Mouse (Mus musculus): Measurements from ENCODE around the gene Chpt1. TPM values are rescaled to one million over a fixed set of nuclear protein-coding genes. Genes with fewer than 3 reads are reported as not detected.
A peak's percentile ranks its signal among the peaks of the same experiment; 100 is the strongest.

Chpt1 gene
- polyA plus RNA-seq, 1 experiment from 2014 or later: 8.5 TPM

- no peaks in the 10 kb centered on the region for H3K27me3 ChIP-seq (ENCODE audit: control insufficient read depth, insufficient read depth, low read length)
- H3K4me2 ChIP-seq (ENCODE audit: low read length): no peak overlapping the region
- DNase-seq (peak; percentile 91), ATAC-seq (ENCODE audit: low FRiP score, low TSS enrichment) (peak; percentile 81; the same call in 1 of the 2 replicates)
- H3K4me1 ChIP-seq (ENCODE audit: control insufficient read depth, insufficient read depth, low read length): no peaks in the 10 kb centered on the region
- H3K4me3 ChIP-seq (replicated peaks; ENCODE audit: low read depth, low read length): no peak overlapping the region
- H3K36me3 ChIP-seq (ENCODE audit: control insufficient read depth, insufficient read depth, low read length): peaks cover 53% of the 10 kb centered on the region
- 98% methylated on average over 2 of the region's 2 CpGs for WGBS
- no peak overlapping the region for H3K9ac ChIP-seq (replicated peaks; ENCODE audit: low read length)
- no peak overlapping the region for H3K27ac ChIP-seq (replicated peaks; ENCODE audit: low read depth, low read length)
- no peaks in the 10 kb centered on the region for H3K9me3 ChIP-seq (ENCODE audit: control insufficient read depth, low read length)
These were observed 77.6 kb downstream of the Chpt1 start for GRCm38 (mm10) chr10:88426158-88426816.

GRCm38 (mm10) chr10:88420655-88421435, 83.0 kb downstream of the Chpt1 start:
- no peaks in the 10 kb centered on the region for H3K9me3 ChIP-seq (ENCODE audit: control insufficient read depth, low read length)
- no peaks in the 10 kb centered on the region for H3K27me3 ChIP-seq (ENCODE audit: control insufficient read depth, insufficient read depth, low read length)
- no peak overlapping the region for H3K9ac ChIP-seq (replicated peaks; ENCODE audit: low read length)
- no peak overlapping the region for H3K27ac ChIP-seq (replicated peaks; ENCODE audit: low read depth, low read length)
- DNase-seq: no peak
- no peak overlapping the region for H3K4me2 ChIP-seq (ENCODE audit: low read length)
- no peak overlapping the region for H3K4me3 ChIP-seq (replicated peaks; ENCODE audit: low read depth, low read length)
- 96% methylated on average over 19 of the region's 19 CpGs for WGBS
- peaks cover 34% of the 10 kb centered on the region for H3K36me3 ChIP-seq (ENCODE audit: control insufficient read depth, insufficient read depth, low read length)
- ATAC-seq (ENCODE audit: low FRiP score, low TSS enrichment): no peak
- H3K4me1 ChIP-seq (ENCODE audit: control insufficient read depth, insufficient read depth, low read length): no peaks in the 10 kb centered on the region

GRCm38 (mm10) chr10:88420141-88420541, 83.7 kb downstream of the Chpt1 start:
- H3K9ac ChIP-seq (replicated peaks; ENCODE audit: low read length): no peak overlapping the region
- no peak for DNase-seq
- H3K27me3 ChIP-seq (ENCODE audit: control insufficient read depth, insufficient read depth, low read length): no peaks in the 10 kb centered on the region
- H3K36me3 ChIP-seq (ENCODE audit: control insufficient read depth, insufficient read depth, low read length): peaks cover 40% of the 10 kb centered on the region
- no peak overlapping the region for H3K27ac ChIP-seq (replicated peaks; ENCODE audit: low read depth, low read length)
- no peak for ATAC-seq (ENCODE audit: low FRiP score, low TSS enrichment)
- H3K4me2 ChIP-seq (ENCODE audit: low read length): no peak overlapping the region
- H3K4me3 ChIP-seq (replicated peaks; ENCODE audit: low read depth, low read length): no peak overlapping the region
- no peaks in the 10 kb centered on the region for H3K9me3 ChIP-seq (ENCODE audit: control insufficient read depth, low read length)
- WGBS: 84% methylated on average over 11 of the region's 11 CpGs
- H3K4me1 ChIP-seq (ENCODE audit: control insufficient read depth, insufficient read depth, low read length): no peaks in the 10 kb centered on the region

GRCm38 (mm10) chr10:88417686-88418085, 86.2 kb downstream of the Chpt1 start:
- no peak overlapping the region for H3K9ac ChIP-seq (replicated peaks; ENCODE audit: low read length)
- 91% methylated on average over 5 of the region's 5 CpGs for WGBS
- no peak overlapping the region for H3K4me2 ChIP-seq (ENCODE audit: low read length)

GRCm38 (mm10) chr10:88412290-88412995, 91.4 kb downstream of the Chpt1 start:
- no peak for ATAC-seq (ENCODE audit: low FRiP score, low TSS enrichment)
- Histone ChIP-seq H3K9ac (replicated peaks; ENCODE audit: low read length) (no peak overlapping the region), H3K4me3 (replicated peaks; ENCODE audit: low read depth, low read length) (no peak overlapping the region), H3K36me3 (ENCODE audit: control insufficient read depth, insufficient read depth, low read length) (peaks cover 11% of the 10 kb centered on the region), H3K27ac (replicated peaks; ENCODE audit: low read depth, low read length) (no peak overlapping the region), H3K9me3 (ENCODE audit: control insufficient read depth, low read length) (no peaks in the 10 kb centered on the region), H3K4me2 (ENCODE audit: low read length) (no peak overlapping the region), H3K4me1 (ENCODE audit: control insufficient read depth, insufficient read depth, low read length) (no peaks in the 10 kb centered on the region), H3K27me3 (ENCODE audit: control insufficient read depth, insufficient read depth, low read length) (no peaks in the 10 kb centered on the region)
- WGBS: 74% methylated on average over 17 of the region's 17 CpGs
- DNase-seq: peak; percentile 6

More at GRCm38 (mm10) chr10:88417686-88418085, 86.2 kb downstream of the Chpt1 start:
- H3K9me3 ChIP-seq (ENCODE audit: control insufficient read depth, low read length): no peaks in the 10 kb centered on the region
- no peaks in the 10 kb centered on the region for H3K4me1 ChIP-seq (ENCODE audit: control insufficient read depth, insufficient read depth, low read length)
- H3K36me3 ChIP-seq (ENCODE audit: control insufficient read depth, insufficient read depth, low read length): peaks cover 38% of the 10 kb centered on the region
- ATAC-seq (ENCODE audit: low FRiP score, low TSS enrichment) (no peak), DNase-seq (no peak)
- no peak overlapping the region for H3K27ac ChIP-seq (replicated peaks; ENCODE audit: low read depth, low read length)
- H3K27me3 ChIP-seq (ENCODE audit: control insufficient read depth, insufficient read depth, low read length): no peaks in the 10 kb centered on the region
- no peak overlapping the region for H3K4me3 ChIP-seq (replicated peaks; ENCODE audit: low read depth, low read length)

- H3K4me1 ChIP-seq (ENCODE audit: control insufficient read depth, insufficient read depth, low read length): no peaks in the 10 kb centered on the region
- H3K9ac ChIP-seq (replicated peaks; ENCODE audit: low read length): no peak overlapping the region
- 69% methylated on average over 2 of the region's 2 CpGs for WGBS
- H3K4me3 ChIP-seq (replicated peaks; ENCODE audit: low read depth, low read length): no peak overlapping the region
- no peak for DNase-seq
- no peaks in the 10 kb centered on the region for H3K27me3 ChIP-seq (ENCODE audit: control insufficient read depth, insufficient read depth, low read length)
- no peak for ATAC-seq (ENCODE audit: low FRiP score, low TSS enrichment)
- H3K27ac ChIP-seq (replicated peaks; ENCODE audit: low read depth, low read length): no peak overlapping the region
- H3K9me3 ChIP-seq (ENCODE audit: control insufficient read depth, low read length): no peaks in the 10 kb centered on the region
- peaks cover under 1% of the 10 kb centered on the region for H3K36me3 ChIP-seq (ENCODE audit: control insufficient read depth, insufficient read depth, low read length)
- H3K4me2 ChIP-seq (ENCODE audit: low read length): no peak overlapping the region
These were observed 94.1 kb downstream of the Chpt1 start for GRCm38 (mm10) chr10:88409751-88410150.

GRCm38 (mm10) chr10:88407875-88408631, 95.8 kb downstream of the Chpt1 start:
- Histone ChIP-seq H3K36me3 (ENCODE audit: control insufficient read depth, insufficient read depth, low read length) (no peaks in the 10 kb centered on the region; the same call in 1 of the 2 replicates), H3K4me3 (replicated peaks; ENCODE audit: low read depth, low read length) (no peak overlapping the region), H3K9ac (replicated peaks; ENCODE audit: low read length) (no peak overlapping the region), H3K4me1 (ENCODE audit: control insufficient read depth, insufficient read depth, low read length) (no peaks in the 10 kb centered on the region), H3K9me3 (ENCODE audit: control insufficient read depth, low read length) (no peaks in the 10 kb centered on the region), H3K27me3 (ENCODE audit: control insufficient read depth, insufficient read depth, low read length) (no peaks in the 10 kb centered on the region), H3K27ac (replicated peaks; ENCODE audit: low read depth, low read length) (no peak overlapping the region), H3K4me2 (ENCODE audit: low read length) (no peak overlapping the region)
- WGBS: 92% methylated on average over 12 of the region's 12 CpGs
- ATAC-seq (ENCODE audit: low FRiP score, low TSS enrichment): no peak
- no peak for DNase-seq

GRCm38 (mm10) chr10:88405812-88406211, 98.1 kb downstream of the Chpt1 start:
- H3K27ac ChIP-seq (replicated peaks; ENCODE audit: low read depth, low read length): no peak overlapping the region
- no peak overlapping the region for H3K4me3 ChIP-seq (replicated peaks; ENCODE audit: low read depth, low read length)
- no peaks in the 10 kb centered on the region for H3K9me3 ChIP-seq (ENCODE audit: control insufficient read depth, low read length)
- no peak overlapping the region for H3K4me2 ChIP-seq (ENCODE audit: low read length)
- H3K9ac ChIP-seq (replicated peaks; ENCODE audit: low read length): no peak overlapping the region
- DNase-seq (no peak), ATAC-seq (ENCODE audit: low FRiP score, low TSS enrichment) (no peak)
- no peaks in the 10 kb centered on the region for H3K4me1 ChIP-seq (ENCODE audit: control insufficient read depth, insufficient read depth, low read length)
- H3K36me3 ChIP-seq (ENCODE audit: control insufficient read depth, insufficient read depth, low read length): no peaks in the 10 kb centered on the region; the same call in none of the 2 replicates
- WGBS: 84% methylated on average over 7 of the region's 7 CpGs
- no peaks in the 10 kb centered on the region for H3K27me3 ChIP-seq (ENCODE audit: control insufficient read depth, insufficient read depth, low read length)

All from midbrain, embryonic 14.5 days (tissue).